Mouse (Mus musculus) c-Kit-positive CD71-negative TER-119-negative erythroid progenitor cells, embryonic 14.5 days (primary cell): ENCODE measurements around the gene Gm10638.

Experiments
- DNase-seq: peaks from one replicate; pipeline ENCODE4 v3.0.0-alpha.2; 2013; ENCODE audit warnings: low read depth

Gm10638 gene

GRCm38 (mm10) chr8:86787891-86788420 lies 42.5 kb downstream of the Gm10638 start:
- DNase-seq = no peak

DNA sequence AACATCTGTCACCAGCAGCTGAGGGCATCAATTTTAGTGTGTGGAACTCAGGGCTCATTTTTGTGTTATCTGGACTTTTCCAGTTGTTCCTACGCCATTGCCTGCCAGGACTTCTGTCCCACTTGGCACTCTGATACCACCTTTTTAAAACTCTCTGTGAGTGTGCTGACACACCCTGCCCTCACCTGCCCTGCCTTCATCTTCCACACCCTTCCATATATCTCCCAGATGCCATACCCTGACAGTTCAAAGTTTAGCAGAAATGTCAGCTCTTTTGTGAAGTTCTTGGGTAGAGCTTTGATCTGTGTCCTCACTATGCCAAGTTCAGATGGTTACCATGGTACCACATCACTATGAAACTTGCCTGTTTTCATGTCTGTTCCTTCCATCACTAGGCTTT lies 44.1 kb downstream of the Gm10638 start:
- DNase-seq = no peak

DNA sequence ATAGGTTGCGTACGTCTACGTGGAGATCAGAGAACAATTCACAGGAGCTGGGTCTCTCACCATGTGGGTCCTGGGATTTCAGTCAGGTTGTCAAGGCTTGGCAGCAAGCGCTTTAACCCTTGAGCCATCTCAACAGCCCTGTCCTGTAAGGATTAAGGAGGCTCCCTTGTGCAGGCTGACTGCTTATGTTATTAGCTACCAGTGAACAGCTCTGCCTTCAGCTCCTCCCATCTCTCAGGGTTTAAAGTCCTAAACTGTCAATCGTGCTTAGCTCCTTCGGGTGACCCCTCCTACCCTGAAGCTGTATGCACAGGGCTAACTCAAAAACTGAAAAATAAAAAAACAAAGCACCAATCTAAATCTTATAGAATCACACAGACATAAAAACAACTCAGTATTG lies 46.0 kb downstream of the Gm10638 start:
- DNase-seq = no peak

DNA sequence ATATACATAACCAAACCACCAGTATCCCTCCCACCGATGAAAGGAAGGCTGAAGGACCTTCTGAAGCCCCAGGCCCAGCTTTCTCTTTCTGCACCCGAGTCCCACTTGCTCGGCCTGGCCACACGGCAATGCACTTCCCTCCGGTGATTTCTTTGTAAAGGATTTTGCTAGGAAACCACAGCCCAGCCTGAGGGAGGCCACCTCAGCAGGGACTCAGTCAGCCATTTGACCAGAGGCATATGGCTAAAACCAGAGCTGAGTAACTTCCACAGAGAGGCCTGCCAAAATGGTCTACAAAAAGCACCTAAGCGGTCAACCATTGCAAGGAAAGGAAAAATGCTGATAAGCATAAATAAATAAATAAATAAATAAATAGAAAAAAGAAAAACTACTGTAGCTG lies 49.2 kb downstream of the Gm10638 start:
- DNase-seq = no peak
